Mouse (Mus musculus) bone marrow macrophage, adult 2 months (primary cell): ENCODE data around the gene Phykpl.

Experiments used
- CTCF ChIP-seq: IDR thresholded peaks from 2 replicates; pipeline ENCODE4 v1.5.1; 2012; ENCODE audit warnings: low read depth, mild to moderate bottlenecking, low read length, moderate library complexity
- POLR2A ChIP-seq: IDR thresholded peaks from 2 replicates; pipeline ENCODE4 v1.6.1; 2012; ENCODE audit warnings: mild to moderate bottlenecking, low read depth, low read length, borderline replicate concordance

DNA sequence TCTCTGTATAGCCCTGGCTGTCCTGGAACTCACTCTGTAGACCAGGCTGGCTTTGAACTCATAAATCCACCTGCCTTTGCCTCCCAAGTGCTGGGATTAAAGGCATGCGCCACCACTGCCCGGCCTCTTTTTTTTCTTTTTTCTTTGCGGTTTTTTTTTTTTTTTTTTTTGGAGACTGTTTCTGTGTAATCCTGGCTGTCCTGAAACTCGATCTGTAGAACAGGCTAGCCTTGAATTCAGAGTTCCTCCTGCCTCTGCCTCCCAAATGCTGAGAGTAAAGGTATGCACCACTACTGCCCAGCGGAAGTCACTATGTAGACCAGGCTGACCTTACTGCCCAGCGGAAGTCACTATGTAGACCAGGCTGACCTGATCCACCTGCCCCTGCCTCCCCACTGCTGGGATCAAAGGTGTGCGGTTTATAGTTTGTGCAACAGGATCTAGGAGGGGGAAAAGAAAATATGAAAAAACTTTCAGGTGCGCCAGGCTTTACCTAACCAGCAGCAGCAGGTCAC is 34.4 kb downstream of the Phykpl start:
- no peak for TF ChIP-seq POLR2A
- TF ChIP-seq CTCF = no peak
